Mouse (Mus musculus) MEL (cell line): ENCODE results near the gene Gm26897. TPM values are rescaled to one million over a fixed set of nuclear protein-coding genes. Genes with fewer than 3 reads are reported as not detected.

Source experiments
- DNase-seq: peaks from one replicate; pipeline ENCODE4 v3.0.0; 2011; ENCODE audit warnings: low read depth, low spot score
- H3K27ac ChIP-seq: 2 replicates; pipeline ENCODE4 v1.5.1; 2012; ENCODE audit warnings: low read depth, mild to moderate bottlenecking, control low read depth, low read length, moderate library complexity; ENCODE audit not compliant: control insufficient read depth
- H3K27me3 ChIP-seq, 2 experiments: fragments of 150-350 bp in 1 of 2; sonication (generic) in 1 of 2; 2 replicates each; pipeline ENCODE4 v1.6.1; 2012; ENCODE audit warnings: low read length in 2 of 2, mild to moderate bottlenecking in 2 of 2, improper control_type of control experiment in 1 of 2, moderate library complexity in 1 of 2; ENCODE audit not compliant: insufficient read depth in 2 of 2, control insufficient read depth in 1 of 2
- H3K36me3 ChIP-seq, 2 experiments: 2 replicates each; pipeline ENCODE4 v1.6.1; 2012 to 2014; ENCODE audit warnings: low read length in 2 of 2, improper control_type of control experiment in 1 of 2, inconsistent platforms in 1 of 2, mild to moderate bottlenecking in 1 of 2; ENCODE audit not compliant: insufficient read depth in 2 of 2, control insufficient read depth in 1 of 2
- H3K4me1 ChIP-seq, 2 experiments: fragments of 150-350 bp in 1 of 2; sonication (generic) in 1 of 2; 2 replicates each; pipeline ENCODE4 v1.6.1; 2012; ENCODE audit warnings: low read length in 2 of 2, improper control_type of control experiment in 1 of 2, mild to moderate bottlenecking in 1 of 2; ENCODE audit not compliant: insufficient read depth in 2 of 2, control insufficient read depth in 1 of 2
- H3K4me3 ChIP-seq, 2 experiments: fragments of 150-350 bp in 1 of 2; sonication (generic) in 1 of 2; 2 replicates each; pipeline ENCODE4 v1.5.1; 2012; ENCODE audit warnings: low read depth in 2 of 2, low read length in 2 of 2, mild to moderate bottlenecking in 2 of 2, moderate library complexity in 2 of 2, control low read depth in 1 of 2, improper control_type of control experiment in 1 of 2; ENCODE audit not compliant: control insufficient read depth in 1 of 2, insufficient read depth in 1 of 2
- H3K79me2 ChIP-seq: 2 replicates; pipeline ENCODE4 v1.6.1; 2012; ENCODE audit warnings: mild to moderate bottlenecking, low read length, moderate library complexity; ENCODE audit not compliant: control insufficient read depth, poor library complexity, insufficient read depth
- H3K9ac ChIP-seq: 2 replicates; pipeline ENCODE4 v1.6.1; 2012; ENCODE audit warnings: low read depth, mild to moderate bottlenecking, control low read depth, low read length, moderate library complexity; ENCODE audit not compliant: control insufficient read depth, poor library complexity, severe bottlenecking
- H3K9me3 ChIP-seq: fragments of 150-350 bp; sonication (generic); replicated peaks from 2 replicates; pipeline ENCODE4 v1.6.1; 2012; ENCODE audit warnings: mild to moderate bottlenecking, low read length, improper control_type of control experiment, moderate library complexity; ENCODE audit not compliant: insufficient read depth
- BHLHE40 ChIP-seq: IDR thresholded peaks from 2 replicates; pipeline ENCODE4 v1.6.1; 2012; ENCODE audit warnings: low read depth, mild to moderate bottlenecking, inconsistent platforms, low read length, improper control_type of control experiment, borderline replicate concordance
- CHD2 ChIP-seq: IDR thresholded peaks from 2 replicates; pipeline ENCODE4 v1.6.1; 2011; ENCODE audit warnings: low read length, improper control_type of control experiment
- CTCF ChIP-seq, 3 experiments: IDR thresholded peaks in 2 of 3; conservative IDR thresholded peaks in 1 of 3; 2 replicates each; pipeline ENCODE4 v1.5.1; 2011 to 2012; ENCODE audit warnings: low read length in 3 of 3, low read depth in 2 of 3, mild to moderate bottlenecking in 2 of 3, improper control_type of control experiment in 1 of 3, inconsistent platforms in 1 of 3, mixed read lengths in 1 of 3, moderate library complexity in 1 of 3; ENCODE audit not compliant: control insufficient read depth in 1 of 3, insufficient read depth in 1 of 3, poor library complexity in 1 of 3, severe bottlenecking in 1 of 3
- E2F4 ChIP-seq: IDR thresholded peaks from 2 replicates; pipeline ENCODE4 v1.6.1; 2011; ENCODE audit warnings: low read depth, low read length, improper control_type of control experiment, borderline replicate concordance
- EP300 ChIP-seq, 2 experiments: IDR thresholded peaks; 2 replicates each; pipeline ENCODE4 v1.6.1; 2011; ENCODE audit warnings: improper control_type of control experiment in 2 of 2, low read length in 2 of 2, low read depth in 1 of 2, mild to moderate bottlenecking in 1 of 2
- GATA1 ChIP-seq: IDR thresholded peaks from 2 replicates; pipeline ENCODE4 v1.6.1; 2011; ENCODE audit warnings: low read depth, low read length, improper control_type of control experiment
- HCFC1 ChIP-seq: IDR thresholded peaks from 2 replicates; pipeline ENCODE4 v1.6.1; 2012; ENCODE audit warnings: low read depth, mild to moderate bottlenecking, inconsistent platforms, low read length, improper control_type of control experiment, moderate library complexity
- MAX ChIP-seq: IDR thresholded peaks from 2 replicates; pipeline ENCODE4 v1.6.1; 2011; ENCODE audit warnings: low read length, improper control_type of control experiment
- MAZ ChIP-seq: IDR thresholded peaks from 2 replicates; pipeline ENCODE4 v1.6.1; 2012; ENCODE audit warnings: low read depth, mild to moderate bottlenecking, inconsistent platforms, low read length, improper control_type of control experiment
- MEF2A ChIP-seq: IDR thresholded peaks from 2 replicates; pipeline ENCODE4 v1.6.1; 2014; ENCODE audit warnings: low read depth, mild to moderate bottlenecking, inconsistent platforms, low read length, improper control_type of control experiment; ENCODE audit not compliant: poor library complexity, insufficient replicate concordance, severe bottlenecking; ENCODE audit errors: extremely low read depth
- MXI1 ChIP-seq: IDR thresholded peaks from 2 replicates; pipeline ENCODE4 v1.6.1; 2011; ENCODE audit warnings: mild to moderate bottlenecking, low read depth, low read length, improper control_type of control experiment
- MYB ChIP-seq: IDR thresholded peaks from 2 replicates; pipeline ENCODE4 v1.6.1; 2011; ENCODE audit warnings: mild to moderate bottlenecking, low read depth, low read length, improper control_type of control experiment
- NELFE ChIP-seq: IDR thresholded peaks from 2 replicates; pipeline ENCODE4 v1.6.1; 2011; ENCODE audit warnings: low read depth, low read length, improper control_type of control experiment
- POLR2A ChIP-seq, 2 experiments: IDR thresholded peaks; 2 replicates each; pipeline ENCODE4 v1.6.1; 2011 to 2012; ENCODE audit warnings: low read length in 2 of 2, mild to moderate bottlenecking in 2 of 2, control low read depth in 1 of 2, improper control_type of control experiment in 1 of 2, low read depth in 1 of 2, moderate library complexity in 1 of 2; ENCODE audit not compliant: control insufficient read depth in 1 of 2, insufficient read depth in 1 of 2, poor library complexity in 1 of 2
- POLR2AphosphoS5 ChIP-seq: IDR thresholded peaks from 2 replicates; pipeline ENCODE4 v1.6.1; 2012; ENCODE audit warnings: low read depth, borderline replicate concordance, mild to moderate bottlenecking, inconsistent platforms, low read length, moderate library complexity, mixed read lengths
- RAD21 ChIP-seq: IDR thresholded peaks from 2 replicates; pipeline ENCODE4 v1.6.1; 2011; ENCODE audit warnings: mild to moderate bottlenecking, low read depth, low read length, improper control_type of control experiment
- SMC3 ChIP-seq: IDR thresholded peaks from 2 replicates; pipeline ENCODE4 v1.6.1; 2011; ENCODE audit warnings: low read depth, low read length, improper control_type of control experiment
- UBTF ChIP-seq: IDR thresholded peaks from 2 replicates; pipeline ENCODE4 v1.6.1; 2012; ENCODE audit warnings: low read depth, mild to moderate bottlenecking, inconsistent platforms, low read length, improper control_type of control experiment, moderate library complexity, borderline replicate concordance; ENCODE audit not compliant: insufficient read depth
- USF1 ChIP-seq: IDR thresholded peaks from 2 replicates; pipeline ENCODE4 v1.6.1; 2014; ENCODE audit warnings: low read depth, mild to moderate bottlenecking, inconsistent platforms, low read length, improper control_type of control experiment, moderate library complexity
- ZC3H11A ChIP-seq: IDR thresholded peaks from 2 replicates; pipeline ENCODE4 v1.6.1; 2012; ENCODE audit warnings: low read depth, mild to moderate bottlenecking, inconsistent platforms, low read length, improper control_type of control experiment
- ZNF384 ChIP-seq: IDR thresholded peaks from 2 replicates; pipeline ENCODE4 v1.6.1; 2012; ENCODE audit warnings: low read depth, mild to moderate bottlenecking, inconsistent platforms, low read length, improper control_type of control experiment
- polyA plus RNA-seq, 2 experiments: library from polyadenylated mRNA; stranded (reverse) in 1 of 2; unstranded in 1 of 2; fragments of >175 nt in 1 of 2; fragments of >200 nt in 1 of 2; gene quantifications; 2 replicates each; pipeline versions ENCODE4 v1.2.1 to v1.2.4; 2012; ENCODE audit warnings: low replicate concordance in 2 of 2, low read depth in 1 of 2; ENCODE audit not compliant: insufficient read length in 2 of 2, insufficient read depth in 1 of 2, missing spikeins in 1 of 2
- total RNA-seq: library from RNA; depleted of rRNA; stranded (reverse); fragments of 300-350 nt; gene quantifications from 2 replicates; pipeline ENCODE4 v1.2.3, GENCODE M21; 2012

Gm26897 gene
- total and polyA plus RNA-seq, 3 experiments: not detected

- no peaks in the 10 kb centered on the region for H3K79me2 ChIP-seq
- H3K9ac ChIP-seq: no peak overlapping the region
- no peaks in the 10 kb centered on the region for H3K9me3 ChIP-seq
- H3K4me1 ChIP-seq: no peaks in the 10 kb centered on the region
- DNase-seq: no peak
- H3K36me3 ChIP-seq: no peaks in the 10 kb centered on the region
- no peaks in the 10 kb centered on the region for H3K27me3 ChIP-seq
- no peak overlapping the region for H3K4me3 ChIP-seq
- no peak overlapping the region for H3K27ac ChIP-seq
- TF ChIP-seq ZNF384 (no peak), CTCF (IDR thresholded peaks at IDR 0.05 in 2 of 3, conservative IDR thresholded peaks at IDR 0.05 in 1 of 3; ENCODE audit: control insufficient read depth in 1 of 3, insufficient read depth in 1 of 3, low read depth in 2 of 3, low read length in 3 of 3, poor library complexity in 1 of 3, severe bottlenecking in 1 of 3) (no peak), EP300 (IDR thresholded peaks at IDR 0.05; ENCODE audit: low read depth in 1 of 2, low read length in 2 of 2) (no peak)
- TF ChIP-seq, all 39 proteins: peak for 0
Observed at GRCm38 (mm10) chr5:111776246-111776645, 42.5 kb downstream of the Gm26897 start.

- Histone ChIP-seq H3K4me1 (no peaks in the 10 kb centered on the region), H3K27me3 (no peaks in the 10 kb centered on the region), H3K4me3 (no peak overlapping the region)
- TF ChIP-seq MYB (no peak), SMC3 (no peak), HCFC1 (no peak), ZC3H11A (no peak), BHLHE40 (no peak), POLR2AphosphoS5 (no peak), E2F4 (no peak), MXI1 (no peak), MAX (no peak), CHD2 (no peak)
- TF ChIP-seq, all 39 proteins: peak for 0
- Histone ChIP-seq H3K9me3 (no peaks in the 10 kb centered on the region), H3K36me3 (no peaks in the 10 kb centered on the region), H3K79me2 (no peaks in the 10 kb centered on the region), H3K9ac (no peak overlapping the region), H3K27ac (no peak overlapping the region)
- no peak for DNase-seq
Observed at GRCm38 (mm10) chr5:111778093-111778492, 44.4 kb downstream of the Gm26897 start.

- no peaks in the 10 kb centered on the region for H3K79me2 ChIP-seq
- H3K27me3 ChIP-seq: no peaks in the 10 kb centered on the region
- no peak for DNase-seq
- H3K36me3 ChIP-seq: no peaks in the 10 kb centered on the region
- no peaks in the 10 kb centered on the region for H3K9me3 ChIP-seq
- no peaks in the 10 kb centered on the region for H3K4me1 ChIP-seq
- no peak for TF ChIP-seq POLR2A (IDR thresholded peaks at IDR 0.05; ENCODE audit: control insufficient read depth in 1 of 2, insufficient read depth in 1 of 2, low read depth in 1 of 2, low read length in 2 of 2, poor library complexity in 1 of 2)
- no peak for TF ChIP-seq BHLHE40
- TF ChIP-seq MYB: no peak
- TF ChIP-seq USF1: no peak
- TF ChIP-seq CHD2: no peak
- TF ChIP-seq GATA1: no peak
- TF ChIP-seq MAZ: no peak
- no peak for TF ChIP-seq MAX
- TF ChIP-seq UBTF: no peak
- no peak for TF ChIP-seq SMC3
- no peak for TF ChIP-seq NELFE
- no peak for TF ChIP-seq MEF2A
- no peak for TF ChIP-seq RAD21
- no peak overlapping the region for H3K27ac ChIP-seq
- H3K9ac ChIP-seq: no peak overlapping the region
- H3K4me3 ChIP-seq: no peak overlapping the region
Observed at GRCm38 (mm10) chr5:111779776-111780485, 46.2 kb downstream of the Gm26897 start.
